Mouse (Mus musculus) heart, postnatal 14 days (tissue): Measurements from ENCODE around the gene Fkbp5. TPM values are rescaled to one million over a fixed set of nuclear protein-coding genes. Genes with fewer than 3 reads are reported as not detected.
"Not testable (repeated sequence)": the region's sequence is repeated elsewhere in the genome, so short reads cannot be mapped to it uniquely, and the experiment has no call there.

Experiments
- DNase-seq, 2 experiments: peaks; one replicate each; pipeline ENCODE4 v3.0.0; 2021 to 2022
- intact Hi-C: fragments of 180-260 bp; cut with DNase I; formaldehyde crosslinking; loops from one replicate; pipeline ENCODE4 v1.15.1; 2025
- long read RNA-seq, 2 experiments: library from polyadenylated mRNA; stranded (forward); transcript quantifications; one replicate each; pipeline ENCODE4 v2.0.0; 2021
- total RNA-seq, 2 experiments: library from RNA; stranded (reverse); gene quantifications; 2 replicates each; pipeline ENCODE4 v1.2.3; 2021

Fkbp5 gene
- 10 to 100 TPM; 36.9 to 41.0 TPM for total RNA-seq
- long read RNA-seq, experiment 1, partial matches to known transcripts = 3 of 10 reads
- long read RNA-seq, experiment 1, other reads (novel, unspliced or antisense) = 7 of 10 reads
- long read RNA-seq, experiment 2, partial matches to known transcripts = 1 of 2 reads
- long read RNA-seq, experiment 2, other reads (novel, unspliced or antisense) = 0 of 2 reads

GRCm38 (mm10) chr17:28517441-28517955 is at the start of gene Fkbp5:
Gene Fkbp5, minus strand, starts transcription at chr17:28517527.
- peak; percentile 87 to 89 for DNase-seq
- intact Hi-C loops = no loop called here

DNA sequence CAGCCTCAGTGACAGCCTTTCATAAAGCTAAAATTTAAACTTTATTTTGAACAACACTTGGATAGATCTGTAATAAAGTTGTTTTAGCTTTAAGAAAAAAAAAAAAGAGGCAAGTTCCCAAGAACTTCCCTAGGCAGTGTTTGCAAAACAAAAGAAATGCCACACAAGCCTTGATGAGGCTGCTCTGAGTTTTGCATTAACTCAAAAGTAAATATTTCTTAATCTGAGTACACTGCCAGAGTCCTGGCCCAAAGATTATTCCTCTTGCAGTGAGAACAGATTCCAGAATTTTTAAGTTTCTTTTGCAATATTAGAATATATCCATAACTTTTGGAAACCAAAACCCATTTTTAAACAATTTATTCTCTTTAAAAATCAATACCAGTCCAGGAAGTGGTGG is 47.9 kb upstream of the Fkbp5 start:
- intact Hi-C loops = no loop called here

DNA sequence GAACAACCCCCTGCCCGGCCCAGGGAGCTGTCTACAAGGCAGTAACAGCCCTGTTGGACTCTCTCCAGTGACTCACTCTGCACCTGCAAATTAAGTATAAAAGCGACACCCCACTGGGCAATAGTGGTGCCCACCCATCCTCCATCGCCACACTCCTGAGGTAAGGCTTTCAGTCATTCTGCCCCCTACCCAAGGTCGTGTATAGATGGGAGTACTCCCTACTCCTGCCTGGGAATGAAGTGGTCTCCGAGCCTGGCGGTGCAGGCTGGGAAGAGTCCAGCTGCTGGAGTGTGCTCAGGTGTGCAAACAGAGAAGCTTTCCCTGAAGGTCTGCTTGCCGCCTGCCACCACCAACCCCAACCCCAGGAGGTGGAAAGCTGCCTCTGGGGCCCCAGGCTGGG is 44.3 kb upstream of the Fkbp5 start:
- intact Hi-C loops = no loop called here
- DNase-seq = no peak

More for the DNA sequence above, 47.9 kb upstream of the Fkbp5 start:
- no peak for DNase-seq

DNA sequence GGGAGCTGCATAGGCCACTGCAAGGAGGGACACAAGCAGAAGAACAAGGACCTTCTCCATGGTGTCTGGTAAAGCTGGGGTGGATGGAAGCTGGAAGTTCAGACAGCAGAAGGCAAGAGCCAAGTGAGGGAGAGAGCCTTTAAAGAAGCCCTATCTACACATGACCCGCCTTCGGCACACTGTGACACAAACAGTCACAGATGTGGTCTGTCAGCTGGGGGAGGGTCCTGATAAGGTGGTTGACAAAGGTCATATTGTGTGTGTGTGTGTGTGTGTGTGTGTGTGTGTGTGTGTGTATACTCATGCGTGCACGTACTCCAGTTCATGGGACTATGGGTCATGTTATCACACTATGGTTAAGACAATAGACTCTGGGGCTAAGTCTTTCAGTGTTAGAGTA is 43.3 kb upstream of the Fkbp5 start, which contains the start of gene Clps:
Gene Clps (minus strand): TSS at position 169 of the 400 bp plus-strand sequence.
- intact Hi-C loops = no loop called here
- DNase-seq = no peak

- intact Hi-C loops = no loop called here
- no peak for DNase-seq
These were observed 40.4 kb upstream of the Fkbp5 start for GRCm38 (mm10) chr17:28557772-28558171.

- intact Hi-C loops = no loop called here
- no peak for DNase-seq
These were observed 39.5 kb upstream of the Fkbp5 start for GRCm38 (mm10) chr17:28556635-28557396.

GRCm38 (mm10) chr17:28554021-28554420 is 36.7 kb upstream of the Fkbp5 start:
- not testable (repeated sequence) for DNase-seq
- intact Hi-C loops = loop anchor here (5.0 kb wide), 1 partner anchor 93 kb away; no protein-coding TSS in a partner anchor

DNA sequence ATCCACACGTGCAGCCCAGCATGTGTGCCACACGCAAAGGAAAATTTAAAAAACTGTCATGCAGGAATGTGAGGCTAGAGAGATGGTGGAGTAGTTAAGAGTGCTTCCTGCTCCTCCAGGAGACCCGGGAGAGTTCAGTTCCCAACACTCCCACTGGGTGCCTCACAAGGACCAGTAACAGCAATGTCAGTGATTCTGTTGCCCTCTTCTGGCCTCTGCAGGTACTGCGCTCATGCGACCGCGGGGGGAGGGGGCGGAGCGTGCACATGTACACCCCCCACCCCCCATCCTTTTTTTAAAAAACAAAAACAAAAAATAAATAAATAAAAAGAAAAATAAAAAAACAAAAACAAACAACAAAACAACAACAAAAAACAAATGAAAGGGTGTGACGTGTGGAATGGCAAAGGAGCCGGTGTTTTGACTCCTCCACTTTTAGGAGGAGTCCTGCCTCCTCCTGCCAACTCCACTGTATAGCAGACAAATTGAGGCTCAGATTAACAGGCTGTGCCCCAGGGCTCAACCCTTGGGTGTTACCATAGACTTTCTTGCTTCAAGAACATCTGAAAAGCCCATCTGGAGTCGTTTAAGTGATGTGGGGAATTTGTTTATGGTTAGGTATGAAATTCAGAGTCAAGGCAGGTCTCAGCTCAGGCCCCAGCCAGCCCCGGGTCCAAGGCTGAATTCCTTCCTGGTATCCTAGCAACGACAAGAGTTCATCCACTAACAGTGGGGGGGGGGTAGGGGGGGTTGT is 35.9 kb upstream of the Fkbp5 start:
- peak; percentile 70 to 83 for DNase-seq
- intact Hi-C loops = loop anchor here (5.0 kb wide), 1 partner anchor 94 kb away; no protein-coding TSS in a partner anchor

DNA sequence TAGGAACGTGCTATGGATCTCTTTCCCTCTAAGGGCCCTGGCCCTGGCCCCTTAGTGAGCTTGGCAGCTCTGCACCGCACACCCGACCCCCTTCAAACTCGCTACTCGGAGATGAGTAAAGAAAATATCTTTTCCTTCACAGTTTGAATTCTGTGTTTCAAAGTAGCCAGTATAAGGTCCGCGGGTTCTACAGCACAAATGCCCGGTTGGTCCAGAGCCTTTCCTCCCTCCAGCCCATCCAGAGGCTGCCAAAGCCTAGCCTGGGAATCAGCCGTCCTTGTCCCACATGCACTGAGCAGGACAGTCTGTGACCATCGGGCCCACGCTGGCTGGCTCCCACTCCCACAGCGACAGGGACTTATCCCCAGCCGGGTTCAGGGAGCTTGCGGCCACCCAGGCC is 31.8 kb upstream of the Fkbp5 start, which contains the start of gene Clpsl2:
Gene Clpsl2 (plus strand): TSS at position 301 of the 400 bp plus-strand sequence.
- DNase-seq = no peak
- intact Hi-C loops = no loop called here

DNA sequence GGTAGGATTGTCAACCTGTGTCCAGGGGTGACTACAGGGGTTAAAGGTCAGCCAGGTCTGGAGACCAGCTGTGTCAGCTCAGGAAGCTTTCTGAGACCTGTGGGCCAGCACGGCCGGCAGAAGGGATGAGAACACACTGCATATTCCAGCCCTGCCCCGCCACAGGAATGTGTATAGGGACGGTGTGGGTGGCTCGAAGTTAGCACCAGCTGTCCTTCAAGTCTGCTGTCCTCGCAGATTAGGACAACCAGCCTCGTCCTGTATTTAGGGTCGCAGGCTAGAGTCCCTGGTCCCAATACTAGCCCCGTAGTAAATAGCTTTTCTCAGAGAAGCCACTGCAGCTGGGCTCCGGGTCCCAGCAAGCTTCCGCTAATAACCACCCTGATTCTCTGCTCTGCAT is 31.2 kb upstream of the Fkbp5 start:
- DNase-seq = no peak
- intact Hi-C loops = no loop called here

DNA sequence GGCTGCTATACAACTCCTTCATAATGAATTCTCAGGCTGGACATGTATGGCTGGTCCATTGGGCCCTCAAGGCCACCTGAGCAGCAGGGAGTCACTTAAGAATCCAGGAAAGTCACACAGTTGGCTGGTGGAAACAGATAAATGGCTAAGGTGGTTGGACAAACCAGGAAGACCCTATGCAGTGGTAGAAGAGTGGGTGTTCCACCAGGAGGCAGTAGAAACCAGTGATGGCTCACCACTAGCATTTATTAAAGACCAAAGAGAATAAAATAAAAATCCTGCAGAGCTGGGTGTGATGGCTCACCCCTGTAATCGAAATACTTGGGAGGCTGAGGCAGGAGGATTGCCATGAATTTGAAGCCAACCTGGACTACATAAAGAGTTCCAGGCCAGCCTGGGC is 29.6 kb upstream of the Fkbp5 start:
- no peak for DNase-seq
- intact Hi-C loops = no loop called here

- intact Hi-C loops = no loop called here
These were observed 20.6 kb upstream of the Fkbp5 start for GRCm38 (mm10) chr17:28537881-28538280.

GRCm38 (mm10) chr17:28533327-28533726 is 16.0 kb upstream of the Fkbp5 start:
- DNase-seq = no peak
- intact Hi-C loops = loop anchor here (5.0 kb wide), 1 partner anchor 326 kb away; the partner anchor contains the start of gene Def6

More at GRCm38 (mm10) chr17:28537881-28538280, 20.6 kb upstream of the Fkbp5 start:
- no peak for DNase-seq

DNA sequence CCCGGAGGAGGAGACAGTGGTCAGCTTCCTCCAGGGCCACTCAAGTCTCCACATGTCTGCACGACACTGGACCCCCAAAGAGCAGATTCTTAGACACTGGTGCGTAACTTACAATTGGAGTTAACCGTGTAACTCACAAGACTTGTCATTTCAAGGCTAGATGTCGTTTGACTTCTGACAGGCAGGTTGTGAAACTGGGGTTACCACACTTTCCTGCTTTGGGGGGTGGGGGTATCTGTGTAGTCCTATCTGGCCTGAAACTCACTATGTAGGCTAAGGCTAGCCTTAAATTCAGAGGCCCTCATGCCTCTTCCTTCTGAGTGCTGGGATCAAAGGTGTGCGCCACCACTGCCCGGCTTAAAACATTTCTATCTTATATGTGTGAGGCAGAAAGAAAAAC is 15.2 kb upstream of the Fkbp5 start:
- intact Hi-C loops = loop anchor here (5.0 kb wide), 1 partner anchor 325 kb away; the partner anchor contains the start of gene Def6

GRCm38 (mm10) chr17:28531946-28532345 is 14.6 kb upstream of the Fkbp5 start:
- intact Hi-C loops = loop anchor here (5.0 kb wide), 1 partner anchor 325 kb away; the partner anchor contains the start of gene Def6

More for the DNA sequence above, 15.2 kb upstream of the Fkbp5 start:
- DNase-seq = no peak

GRCm38 (mm10) chr17:28530506-28530905 is 13.2 kb upstream of the Fkbp5 start, which contains the start of gene Armc12:
Gene Armc12, plus strand, starts transcription at chr17:28530806.
- intact Hi-C loops = loop anchor here (5.0 kb wide), 1 partner anchor 323 kb away; the partner anchor contains the start of gene Def6
- no peak for DNase-seq

More at GRCm38 (mm10) chr17:28531946-28532345, 14.6 kb upstream of the Fkbp5 start:
- no peak for DNase-seq

- DNase-seq = no peak
- intact Hi-C loops = loop anchor here (2.0 kb wide), 1 partner anchor 74 kb away; no protein-coding TSS in a partner anchor
These were observed 11.8 kb upstream of the Fkbp5 start for GRCm38 (mm10) chr17:28529116-28529515.

- intact Hi-C loops = loop anchor here (1.0 to 2.0 kb wide), 2 partner anchors 73 to 121 kb away; no protein-coding TSS in a partner anchor
- DNase-seq = peak; percentile 88 to 94
These were observed 10.7 kb upstream of the Fkbp5 start for GRCm38 (mm10) chr17:28528043-28528351.

GRCm38 (mm10) chr17:28527184-28528042 is 10.1 kb upstream of the Fkbp5 start:
- intact Hi-C loops = loop anchor here (1.0 to 2.0 kb wide), 3 partner anchors 73 to 141 kb away; no protein-coding TSS in a partner anchor
- no peak for DNase-seq
